Mouse (Mus musculus): ENCODE measurements around the gene Ywhah.

DNA sequence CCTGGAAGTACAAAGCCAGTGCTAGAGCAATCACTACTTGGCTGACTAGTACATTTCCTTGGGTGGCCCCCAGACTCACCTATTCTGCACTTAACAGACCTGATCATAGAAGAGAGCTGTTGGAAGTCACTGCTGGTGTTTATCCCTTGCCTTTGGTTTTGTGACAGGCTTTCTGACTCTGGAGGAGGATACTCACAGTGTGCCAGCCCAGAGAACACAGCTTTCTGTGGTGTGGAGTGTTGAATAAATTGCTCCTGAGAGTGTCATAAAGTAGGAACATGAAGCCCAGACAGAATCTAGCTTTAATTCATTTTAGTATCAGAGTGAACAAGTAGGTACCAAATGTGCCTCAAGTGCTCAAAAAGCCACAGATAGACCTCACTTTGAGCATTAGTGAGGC, 41.4 kb upstream of the Ywhah start:
- TF ChIP-seq POLR2A (IDR thresholded peaks at IDR 0.05; ENCODE audit: insufficient read depth, low read depth, low read length) (no peak), CTCF (IDR thresholded peaks at IDR 0.05; ENCODE audit: insufficient read depth, low read depth, low read length) (no peak)
